Mouse (Mus musculus): ENCODE data around the gene Ass1. TPM values are rescaled to one million over a fixed set of nuclear protein-coding genes. Genes with fewer than 3 reads are reported as not detected.

The Ass1 gene
- polyA plus RNA-seq, 1 experiment = 40.1 TPM

GRCm38 (mm10) chr2:31482914-31483575, 13.0 kb downstream of the Ass1 start:
- peak; percentile 76 to 97 for DNase-seq (ENCODE audit: extremely low spot score in 1 of 2, low spot score in 1 of 2)

- DNase-seq (ENCODE audit: extremely low spot score in 1 of 2, low spot score in 1 of 2) = peak in 1 of 2 experiments; percentile 86
Observed at GRCm38 (mm10) chr2:31484187-31484586, 14.2 kb downstream of the Ass1 start.

- DNase-seq (ENCODE audit: extremely low spot score in 1 of 2, low spot score in 1 of 2) = no peak
Observed at GRCm38 (mm10) chr2:31489166-31489565, 19.2 kb downstream of the Ass1 start.

DNA sequence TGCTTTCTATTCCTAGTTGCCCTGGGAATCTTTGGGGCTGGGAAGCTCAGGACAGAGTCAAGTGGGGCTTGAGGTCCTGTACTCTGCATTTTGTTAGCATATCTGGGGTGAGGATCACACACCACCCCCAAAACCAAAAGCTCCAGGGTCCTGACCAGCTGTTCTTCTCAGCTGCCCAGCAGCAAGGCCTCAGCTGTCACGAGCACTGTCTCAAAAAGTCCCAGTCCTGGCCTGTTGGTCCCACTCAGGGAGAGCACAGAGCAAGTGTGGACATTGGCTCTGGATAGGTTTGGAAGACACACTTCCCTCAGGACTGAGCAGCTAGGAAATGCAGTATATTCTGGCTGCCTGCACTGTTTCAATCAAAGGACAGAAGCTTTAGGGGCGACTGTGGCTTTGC, 20.5 kb downstream of the Ass1 start:
- DNase-seq (ENCODE audit: extremely low spot score in 1 of 2, low spot score in 1 of 2) = no peak

DNA sequence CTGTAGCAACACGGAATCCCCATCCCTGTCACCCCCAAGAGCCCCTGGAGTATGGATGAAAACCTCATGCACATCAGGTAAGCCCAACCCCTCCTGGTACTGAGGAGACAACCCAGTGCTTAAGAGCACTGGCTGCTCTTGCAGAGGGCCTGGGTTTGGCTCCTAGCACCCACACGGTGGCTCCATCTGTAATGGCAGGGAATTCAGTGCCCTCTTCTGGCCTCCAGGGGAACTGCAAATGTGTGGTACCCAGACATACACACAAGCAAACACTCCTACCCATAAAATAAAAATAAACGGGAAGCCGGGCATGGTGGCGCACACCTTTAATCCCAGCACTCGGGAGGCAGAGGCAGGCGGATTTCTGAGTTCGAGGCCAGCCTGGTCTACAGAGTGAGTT, 22.3 kb downstream of the Ass1 start:
- DNase-seq (ENCODE audit: extremely low spot score in 1 of 2, low spot score in 1 of 2) = no peak

DNA sequence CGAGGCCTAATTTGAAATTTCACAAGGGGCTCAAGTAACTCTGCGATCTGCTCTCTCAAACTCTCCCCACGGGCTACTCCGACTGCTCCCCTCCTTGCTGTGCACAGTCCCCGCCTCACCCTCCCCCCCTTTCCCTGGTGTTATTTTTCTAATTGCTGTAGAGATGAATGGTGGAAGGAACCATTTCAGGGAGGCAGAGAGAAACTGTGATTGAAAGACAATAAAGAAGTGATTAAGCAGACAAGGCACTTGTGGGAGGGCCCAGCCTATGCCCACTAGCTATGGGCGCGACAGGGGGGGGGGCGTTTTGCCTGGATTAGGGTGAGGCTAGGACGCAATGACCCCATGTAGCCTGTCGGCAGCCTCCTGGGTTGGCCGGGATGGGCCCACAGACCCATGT, 23.2 kb downstream of the Ass1 start:
- DNase-seq (ENCODE audit: extremely low spot score in 1 of 2, low spot score in 1 of 2) = no peak

DNA sequence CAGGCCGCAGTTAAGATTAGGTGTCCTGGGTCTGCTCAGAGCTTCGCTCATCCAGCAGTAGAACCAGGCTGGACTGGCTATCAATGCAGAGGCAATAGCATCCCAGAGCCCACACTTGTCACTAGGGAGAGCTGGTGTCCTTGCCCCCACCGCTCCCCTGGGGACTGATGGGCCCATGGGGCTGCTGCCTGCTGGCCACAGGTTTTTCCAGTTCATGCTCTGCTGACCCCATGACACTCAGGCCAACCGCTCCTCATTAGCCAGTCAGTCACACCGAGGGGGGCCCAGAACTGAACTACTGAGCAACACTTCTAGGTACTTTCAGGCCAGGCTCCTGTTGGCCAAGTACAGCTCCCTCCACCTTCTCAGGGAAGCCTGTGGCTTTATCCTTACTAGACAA, 24.3 kb downstream of the Ass1 start:
- no peak for DNase-seq (ENCODE audit: extremely low spot score in 1 of 2, low spot score in 1 of 2)

DNA sequence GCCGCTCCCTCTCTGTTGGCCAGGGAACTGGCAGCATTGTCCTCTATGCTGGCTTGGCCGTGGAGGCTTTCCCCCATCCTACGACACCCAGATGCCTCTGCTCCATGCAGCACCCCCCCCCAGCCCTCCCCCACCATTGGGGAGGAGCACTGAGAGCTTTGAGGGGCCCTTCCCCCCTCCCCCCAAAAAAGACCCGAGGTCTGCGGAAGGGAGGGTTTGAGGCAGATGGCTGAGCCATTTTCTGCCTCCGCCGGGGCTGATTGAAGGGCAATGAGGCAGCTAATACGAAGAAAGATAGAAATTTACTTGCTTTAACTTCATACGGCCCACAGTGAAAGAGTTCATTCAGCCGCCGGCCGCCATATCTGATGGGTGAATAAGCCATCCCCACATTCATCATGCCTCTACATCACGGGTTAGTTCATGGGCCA, 25.1 kb downstream of the Ass1 start:
- DNase-seq (ENCODE audit: extremely low spot score in 1 of 2, low spot score in 1 of 2) = no peak

- DNase-seq (ENCODE audit: extremely low spot score in 1 of 2, low spot score in 1 of 2) = peak in 1 of 2 experiments; percentile 36
Observed at GRCm38 (mm10) chr2:31496141-31496540, 26.1 kb downstream of the Ass1 start.

DNA sequence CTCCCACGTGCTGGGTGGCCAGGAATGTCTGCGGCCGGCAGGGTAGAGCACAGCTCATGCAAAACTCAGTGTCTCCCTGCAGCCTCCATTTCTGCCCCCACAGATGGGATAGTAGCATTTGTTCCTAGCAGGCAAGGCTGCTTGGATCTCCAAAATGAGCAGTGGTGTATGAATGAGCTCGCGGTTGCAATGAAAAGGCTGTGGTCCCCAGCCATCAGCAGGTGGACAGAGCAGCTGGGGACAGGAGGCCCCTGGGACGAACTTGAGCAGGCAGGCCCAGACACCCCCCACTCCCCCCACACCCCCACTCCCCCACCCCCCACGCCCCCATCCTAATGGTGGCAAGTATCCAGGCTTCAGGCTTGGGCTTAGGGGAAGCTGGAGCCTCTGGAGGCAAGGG, 27.1 kb downstream of the Ass1 start:
- no peak for DNase-seq (ENCODE audit: extremely low spot score in 1 of 2, low spot score in 1 of 2)

GRCm38 (mm10) chr2:31497635-31498034, 27.6 kb downstream of the Ass1 start:
- DNase-seq (ENCODE audit: extremely low spot score in 1 of 2, low spot score in 1 of 2) = peak in 1 of 2 experiments; percentile 50

DNA sequence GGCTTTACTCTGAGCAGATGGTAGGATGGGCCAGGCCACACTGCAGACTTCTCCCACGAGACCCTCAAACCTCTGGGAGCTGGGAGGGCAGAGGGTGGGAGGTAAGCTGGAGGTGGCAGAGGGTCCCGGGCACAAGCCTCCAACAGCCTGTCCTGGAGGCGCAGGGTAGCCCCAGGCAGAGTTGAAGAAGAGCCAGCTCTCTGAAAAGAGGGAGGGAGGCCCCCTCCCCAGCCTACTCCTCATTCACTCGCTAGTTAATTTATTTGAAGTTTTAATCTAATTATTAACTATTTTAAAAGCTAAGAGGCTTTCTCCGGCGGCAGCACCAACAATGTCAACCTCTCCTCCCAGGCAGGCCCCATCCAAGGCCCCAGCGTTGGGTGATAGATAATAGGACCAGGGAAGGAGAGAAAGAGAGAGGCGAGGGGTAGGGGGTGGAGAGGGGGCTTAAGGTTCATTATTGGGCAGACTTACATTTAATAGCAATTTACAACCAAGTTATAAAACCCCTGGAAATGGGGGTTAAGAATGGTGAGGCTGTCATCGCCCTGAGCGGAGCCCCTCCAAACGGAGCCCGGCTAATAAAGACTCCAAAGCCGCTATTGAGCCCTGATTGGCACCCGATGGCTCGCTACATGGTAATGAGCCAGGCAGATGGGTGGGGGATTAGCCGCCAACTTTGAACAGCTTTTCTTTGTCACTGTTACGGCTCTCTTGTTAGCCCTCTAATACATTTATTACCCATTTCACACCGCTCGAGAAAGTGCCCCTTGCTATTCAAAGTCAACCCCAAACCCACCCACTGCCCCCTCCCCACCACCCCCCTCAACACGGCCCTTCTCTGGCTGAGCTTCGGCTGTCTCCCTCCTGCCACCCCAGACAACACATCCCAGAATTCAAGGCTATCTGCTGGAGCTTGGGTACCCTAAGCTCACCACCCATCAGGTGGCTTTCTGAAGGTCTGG, 29.6 kb downstream of the Ass1 start:
- no peak for DNase-seq (ENCODE audit: extremely low spot score in 1 of 2, low spot score in 1 of 2)

- DNase-seq (ENCODE audit: extremely low spot score in 1 of 2, low spot score in 1 of 2) = no peak
Observed at GRCm38 (mm10) chr2:31500292-31501204, 30.5 kb downstream of the Ass1 start.

- DNase-seq (ENCODE audit: extremely low spot score in 1 of 2, low spot score in 1 of 2) = no peak
Observed at GRCm38 (mm10) chr2:31501448-31502130, 31.6 kb downstream of the Ass1 start.

DNA sequence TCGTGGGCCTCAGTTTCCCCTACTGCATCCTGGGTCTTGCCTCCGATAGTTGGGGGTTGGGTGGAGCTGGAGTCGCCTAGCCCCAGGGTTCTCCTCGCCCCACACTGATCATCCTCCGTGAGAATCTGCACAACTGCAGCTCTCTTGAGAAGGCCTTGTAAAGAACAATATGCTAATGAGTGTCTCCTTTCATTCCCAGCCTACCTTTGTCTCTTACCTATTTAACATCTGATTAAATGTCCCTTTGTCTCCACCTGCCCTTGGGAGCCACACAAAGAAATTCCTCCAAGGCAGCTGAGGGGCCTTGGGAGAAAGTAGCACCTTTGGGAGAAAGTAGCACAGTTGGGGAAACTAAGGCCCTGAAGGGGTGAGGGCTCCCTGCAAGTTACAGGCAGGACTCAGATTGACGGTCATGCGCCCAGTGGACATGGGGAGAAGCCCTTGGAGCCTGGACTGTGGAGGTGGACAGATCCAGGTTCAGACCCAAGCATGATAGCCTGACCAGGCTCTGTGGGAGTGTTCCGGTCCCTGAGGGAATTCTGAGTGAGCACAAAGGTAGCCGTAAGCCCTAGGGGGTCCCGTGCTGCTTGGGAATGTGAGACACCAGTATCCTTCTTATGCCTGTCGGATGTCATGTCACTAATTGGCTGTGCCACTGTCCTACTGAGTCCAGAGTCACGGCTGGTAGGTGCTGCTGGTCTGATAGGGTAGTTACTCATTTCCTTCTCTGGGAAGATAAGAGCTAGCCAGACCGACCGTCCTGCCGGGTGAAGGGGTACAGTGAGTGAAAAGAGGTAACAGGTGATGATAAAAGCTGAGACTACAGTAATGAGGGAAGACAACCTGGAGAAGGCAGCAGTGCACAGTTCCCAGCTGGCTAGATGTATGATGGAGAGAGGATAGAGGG, 32.9 kb downstream of the Ass1 start:
- no peak for DNase-seq (ENCODE audit: extremely low spot score in 1 of 2, low spot score in 1 of 2)

GRCm38 (mm10) chr2:31505472-31505871, 35.5 kb downstream of the Ass1 start:
- no peak for DNase-seq (ENCODE audit: extremely low spot score in 1 of 2, low spot score in 1 of 2)

GRCm38 (mm10) chr2:31508851-31509250, 38.8 kb downstream of the Ass1 start:
- DNase-seq (ENCODE audit: extremely low spot score in 1 of 2, low spot score in 1 of 2) = no peak

DNA sequence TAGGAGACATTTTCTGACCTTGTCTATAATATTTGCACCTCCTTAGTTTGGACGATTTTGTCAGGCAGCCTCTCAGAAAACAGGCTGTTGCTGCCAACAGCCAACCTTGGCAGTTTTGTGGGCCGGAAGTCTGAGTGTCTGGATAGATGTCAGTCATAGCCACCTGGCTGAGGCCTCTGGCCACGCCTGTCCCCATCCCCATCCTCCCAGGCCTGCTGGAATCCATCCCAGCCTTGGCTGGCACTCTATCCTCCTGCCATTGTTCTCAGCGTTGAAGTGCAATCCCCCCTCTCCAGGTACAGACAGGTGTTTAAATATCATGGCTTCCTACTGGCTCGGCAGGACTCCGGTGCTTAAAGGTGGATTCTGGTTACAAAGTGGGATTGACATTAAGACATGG, 41.3 kb downstream of the Ass1 start:
- no peak for DNase-seq (ENCODE audit: extremely low spot score in 1 of 2, low spot score in 1 of 2)

DNA sequence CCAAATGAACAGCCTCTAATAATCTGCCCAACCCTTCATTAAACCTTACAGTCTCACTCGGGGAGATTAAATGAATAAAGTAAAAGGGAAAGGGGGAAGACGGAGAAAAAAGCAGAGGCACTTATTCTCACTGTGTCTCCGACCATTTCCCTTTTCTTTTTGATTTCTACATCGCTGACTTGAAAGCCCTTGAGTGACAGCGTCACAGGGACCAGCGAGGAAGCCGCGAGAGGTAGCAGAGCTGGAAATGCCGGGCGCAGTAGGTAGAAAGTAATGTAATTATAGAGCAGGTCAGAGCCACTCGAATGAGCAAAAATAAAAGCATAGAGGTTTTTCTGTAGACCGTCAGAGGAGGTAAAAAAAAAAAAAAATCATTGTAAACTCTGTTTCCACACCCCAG, 46.5 kb downstream of the Ass1 start:
- no peak for DNase-seq (ENCODE audit: extremely low spot score in 1 of 2, low spot score in 1 of 2)
